Mouse (Mus musculus) hindbrain, embryonic 14.5 days (tissue): Measurements from ENCODE around the gene Galnt2. TPM values are rescaled to one million over a fixed set of nuclear protein-coding genes. Genes with fewer than 3 reads are reported as not detected.

ENCODE experiments used
- ATAC-seq: fragments of 200-750 bp; cut with Nextera tagmentation; 2 replicates; pipeline ENCODE4 v1.8.0; 2017; ENCODE audit warnings: moderate number of reproducible peaks, mild to moderate bottlenecking, moderate TSS enrichment, moderate library complexity; ENCODE audit not compliant: low FRiP score
- DNase-seq: peaks from one replicate; pipeline ENCODE4 v3.0.0-alpha.2; 2015; ENCODE audit warnings: low spot score
- H3K27ac ChIP-seq: fragments of 300-500 bp; sonication (generic); 2 replicates; pipeline ENCODE4 v1.5.1; 2014; ENCODE audit warnings: mild to moderate bottlenecking, moderate library complexity
- H3K27me3 ChIP-seq: fragments of 300-500 bp; sonication (generic); 2 replicates; pipeline ENCODE4 v1.6.1; 2014; ENCODE audit warnings: mild to moderate bottlenecking, low read length, mixed read lengths; ENCODE audit not compliant: control insufficient read depth, insufficient read depth
- H3K36me3 ChIP-seq: fragments of 300-500 bp; sonication (generic); replicated peaks from 2 replicates; pipeline ENCODE4 v1.6.1; 2014; ENCODE audit not compliant: control insufficient read depth, insufficient read depth
- H3K4me1 ChIP-seq: fragments of 300-500 bp; sonication (generic); replicated peaks from 2 replicates; pipeline ENCODE4 v1.6.1; 2014; ENCODE audit warnings: antibody characterized with exemption, low read length, mixed read lengths; ENCODE audit not compliant: control insufficient read depth, insufficient read depth
- H3K4me2 ChIP-seq: fragments of 300-500 bp; sonication (generic); replicated peaks from 2 replicates; pipeline ENCODE4 v1.6.1; 2014; ENCODE audit warnings: mild to moderate bottlenecking, moderate library complexity
- H3K4me3 ChIP-seq: fragments of 300-500 bp; sonication (generic); replicated peaks from 2 replicates; pipeline ENCODE4 v1.5.1; 2014; ENCODE audit warnings: mild to moderate bottlenecking, low read length
- H3K9ac ChIP-seq: fragments of 300-500 bp; sonication (generic); 2 replicates; pipeline ENCODE4 v1.6.1; 2014
- H3K9me3 ChIP-seq: fragments of 300-500 bp; sonication (generic); 2 replicates; pipeline ENCODE4 v1.6.1; 2016; ENCODE audit warnings: low read length; ENCODE audit not compliant: control insufficient read depth
- WGBS: fragments of 180-500 bp; shearing (Covaris S2); extraction: QIAGEN DNeasy Blood & Tissue Kit; methylation state at CpG from one replicate; pipeline ENCODE4 v1.1.7; 2014; 5-methylcytosine and 5-hydroxymethylcytosine counted together
- polyA plus RNA-seq: library from polyadenylated mRNA; unstranded; fragments of >200 nt; fragmentation: Nextera tagmentation; extraction: Ambion mirVana; gene quantifications from 2 replicates; pipeline ENCODE4 v1.2.1, GENCODE M21; 2014

Gene Galnt2
- polyA plus RNA-seq, 1 experiment from 2014 or later, result 62.9 TPM

GRCm38 (mm10) chr8:124306574-124306973 lies 75.4 kb downstream of the Galnt2 start:
- peak overlapping the region; percentile 26; the same call in 1 of the 2 replicates for H3K27ac ChIP-seq
- no peak overlapping the region for H3K4me3 ChIP-seq
- H3K9ac ChIP-seq, result no peak overlapping the region
- 77% methylated on average over 7 of the region's 7 CpGs for WGBS
- no peaks in the 10 kb centered on the region; the same call in 1 of the 2 replicates for H3K36me3 ChIP-seq
- no peaks in the 10 kb centered on the region for H3K9me3 ChIP-seq
- DNase-seq, result no peak
- no peak overlapping the region for H3K4me2 ChIP-seq
- no peak for ATAC-seq
- H3K4me1 ChIP-seq, result no peaks in the 10 kb centered on the region; the same call in 1 of the 2 replicates
- no peaks in the 10 kb centered on the region for H3K27me3 ChIP-seq

- no peak overlapping the region for H3K4me3 ChIP-seq
- 91% methylated on average over 10 of the region's 10 CpGs for WGBS
- H3K9me3 ChIP-seq, result no peaks in the 10 kb centered on the region
- ATAC-seq, result no peak
- H3K4me2 ChIP-seq, result no peak overlapping the region
- no peaks in the 10 kb centered on the region for H3K27me3 ChIP-seq
- DNase-seq, result no peak
- H3K27ac ChIP-seq, result no peak overlapping the region
- no peaks in the 10 kb centered on the region; the same call in 1 of the 2 replicates for H3K4me1 ChIP-seq
- H3K36me3 ChIP-seq, result no peaks in the 10 kb centered on the region; the same call in 1 of the 2 replicates
- H3K9ac ChIP-seq, result no peak overlapping the region
These were observed 76.5 kb downstream of the Galnt2 start for GRCm38 (mm10) chr8:124307700-124308099.

- Histone ChIP-seq H3K9me3 (no peaks in the 10 kb centered on the region), H3K4me2 (no peak overlapping the region), H3K4me1 (no peaks in the 10 kb centered on the region), H3K27me3 (no peaks in the 10 kb centered on the region), H3K4me3 (no peak overlapping the region), H3K36me3 (no peaks in the 10 kb centered on the region; the same call in 1 of the 2 replicates), H3K27ac (no peak overlapping the region), H3K9ac (no peak overlapping the region)
- WGBS, result 81% methylated on average over 13 of the region's 13 CpGs
- DNase-seq, result no peak
- ATAC-seq, result no peak
These were observed 79.3 kb downstream of the Galnt2 start for GRCm38 (mm10) chr8:124310509-124310908.

DNA sequence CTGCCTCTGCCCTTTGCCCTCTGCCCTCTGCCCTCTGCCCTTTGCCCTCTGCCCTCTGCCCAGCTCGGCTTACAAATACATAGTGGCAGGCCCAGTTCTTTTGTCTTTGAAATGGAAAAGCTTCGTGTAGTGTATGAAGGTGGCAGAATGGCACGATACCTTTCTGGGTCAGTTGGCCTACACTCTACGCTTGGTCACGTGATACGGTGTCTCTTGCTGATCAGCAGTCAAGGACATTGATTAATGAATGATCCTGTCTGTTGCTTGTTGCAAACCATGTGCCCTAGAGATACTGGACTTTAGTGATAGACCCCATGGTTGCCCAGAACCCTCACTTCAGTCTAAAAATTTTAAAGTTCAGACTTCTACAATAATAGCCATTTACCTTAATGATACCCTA lies 79.9 kb downstream of the Galnt2 start:
- DNase-seq, result no peak
- H3K36me3 ChIP-seq, result no peaks in the 10 kb centered on the region; the same call in 1 of the 2 replicates
- no peak overlapping the region for H3K27ac ChIP-seq
- no peak overlapping the region for H3K9ac ChIP-seq
- H3K9me3 ChIP-seq, result no peaks in the 10 kb centered on the region
- ATAC-seq, result no peak
- H3K4me2 ChIP-seq, result no peak overlapping the region
- H3K4me3 ChIP-seq, result no peak overlapping the region
- H3K27me3 ChIP-seq, result no peaks in the 10 kb centered on the region
- peaks cover 3% of the 10 kb centered on the region for H3K4me1 ChIP-seq
- WGBS, result 67% methylated on average over 6 of the region's 6 CpGs

DNA sequence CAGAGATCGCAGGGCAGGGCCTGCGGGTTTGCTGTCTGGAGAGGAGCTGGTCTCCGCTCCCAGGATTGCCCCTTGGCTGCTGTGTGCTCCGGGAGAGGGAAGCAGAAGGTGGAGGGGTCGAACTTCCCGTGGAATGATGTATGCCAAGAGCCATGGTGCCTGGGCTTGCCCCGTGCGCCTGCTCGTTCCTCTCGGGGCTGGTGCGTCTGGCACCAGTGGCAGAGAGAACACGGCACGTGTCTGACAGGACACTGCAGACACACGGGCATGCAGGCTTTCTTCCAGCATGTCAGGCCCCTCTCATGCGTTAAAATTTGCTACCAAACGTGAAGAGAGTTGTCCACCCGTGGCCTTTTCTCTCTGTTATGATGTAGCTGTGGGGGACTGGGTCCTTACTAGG lies 80.5 kb downstream of the Galnt2 start:
- H3K36me3 ChIP-seq, result no peaks in the 10 kb centered on the region; the same call in 1 of the 2 replicates
- H3K27ac ChIP-seq, result no peak overlapping the region
- H3K9me3 ChIP-seq, result no peaks in the 10 kb centered on the region
- 89% methylated on average over 17 of the region's 17 CpGs for WGBS
- H3K4me1 ChIP-seq, result peaks cover 9% of the 10 kb centered on the region
- H3K27me3 ChIP-seq, result no peaks in the 10 kb centered on the region
- ATAC-seq (no peak), DNase-seq (no peak)
- no peak overlapping the region for H3K4me2 ChIP-seq
- no peak overlapping the region for H3K9ac ChIP-seq
- H3K4me3 ChIP-seq, result no peak overlapping the region

DNA sequence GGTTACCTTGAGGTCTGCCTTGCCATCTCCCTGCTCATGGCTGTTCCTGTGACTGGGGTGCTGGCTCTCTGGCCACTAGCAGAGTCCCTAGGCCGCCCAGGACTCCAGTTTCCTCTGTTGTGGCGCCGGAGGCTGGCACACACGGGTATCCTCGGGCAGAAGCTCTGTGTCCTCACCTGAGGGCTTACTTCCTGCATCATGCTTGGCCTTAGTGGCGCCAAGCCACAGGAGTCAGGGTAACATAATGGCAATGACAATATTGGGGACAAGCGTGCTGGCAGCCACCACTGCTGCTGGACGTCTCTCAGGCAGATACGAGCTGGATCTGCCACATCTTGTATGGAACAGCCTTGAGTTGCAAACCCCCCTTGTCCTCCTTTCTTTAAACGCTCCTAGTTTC lies 81.0 kb downstream of the Galnt2 start:
- peaks cover 14% of the 10 kb centered on the region for H3K4me1 ChIP-seq
- H3K4me3 ChIP-seq, result no peak overlapping the region
- H3K36me3 ChIP-seq, result no peaks in the 10 kb centered on the region; the same call in 1 of the 2 replicates
- H3K9me3 ChIP-seq, result no peaks in the 10 kb centered on the region
- H3K27ac ChIP-seq, result no peak overlapping the region
- ATAC-seq (no peak), DNase-seq (no peak)
- H3K9ac ChIP-seq, result no peak overlapping the region
- H3K27me3 ChIP-seq, result no peaks in the 10 kb centered on the region
- H3K4me2 ChIP-seq, result no peak overlapping the region
- 92% methylated on average over 10 of the region's 10 CpGs for WGBS

GRCm38 (mm10) chr8:124314803-124315202 lies 83.6 kb downstream of the Galnt2 start:
- Histone ChIP-seq H3K4me2 (no peak overlapping the region), H3K4me3 (no peak overlapping the region), H3K9ac (no peak overlapping the region), H3K4me1 (peaks cover 31% of the 10 kb centered on the region), H3K27me3 (no peaks in the 10 kb centered on the region), H3K36me3 (no peaks in the 10 kb centered on the region; the same call in 1 of the 2 replicates), H3K27ac (peak overlapping the region; percentile 21; the same call in 1 of the 2 replicates), H3K9me3 (no peaks in the 10 kb centered on the region)
- 25% methylated on average over 10 of the region's 10 CpGs for WGBS
- ATAC-seq, result peak; percentile 25; the same call in 1 of the 2 replicates
- peak; percentile 48 for DNase-seq

GRCm38 (mm10) chr8:124316466-124317136 lies 85.4 kb downstream of the Galnt2 start:
- H3K4me1 ChIP-seq, result peaks cover 42% of the 10 kb centered on the region
- H3K4me2 ChIP-seq, result no peak overlapping the region
- no peak overlapping the region for H3K4me3 ChIP-seq
- H3K9me3 ChIP-seq, result no peaks in the 10 kb centered on the region
- no peaks in the 10 kb centered on the region for H3K36me3 ChIP-seq
- WGBS, result 40% methylated on average over 12 of the region's 12 CpGs
- ATAC-seq (no peak), DNase-seq (no peak)
- peak overlapping the region; percentile 13 for H3K9ac ChIP-seq
- H3K27me3 ChIP-seq, result no peaks in the 10 kb centered on the region
- H3K27ac ChIP-seq, result no peak overlapping the region; the same call in 1 of the 2 replicates

- no peaks in the 10 kb centered on the region for H3K9me3 ChIP-seq
- H3K27ac ChIP-seq, result no peak overlapping the region; the same call in 1 of the 2 replicates
- 57% methylated on average over 8 of the region's 8 CpGs for WGBS
- no peak for DNase-seq
- ATAC-seq, result no peak
- H3K4me1 ChIP-seq, result peaks cover 48% of the 10 kb centered on the region
- no peaks in the 10 kb centered on the region for H3K27me3 ChIP-seq
- no peak overlapping the region for H3K4me3 ChIP-seq
- no peaks in the 10 kb centered on the region for H3K36me3 ChIP-seq
- H3K9ac ChIP-seq, result no peak overlapping the region
- no peak overlapping the region for H3K4me2 ChIP-seq
These were observed 86.0 kb downstream of the Galnt2 start for GRCm38 (mm10) chr8:124317191-124317682.
